Mouse (Mus musculus) midbrain, embryonic 14.5 days (tissue): ENCODE data around the gene Gm17428. TPM values are rescaled to one million over a fixed set of nuclear protein-coding genes. Genes with fewer than 3 reads are reported as not detected.

Experiments used
- ATAC-seq: fragments of 200-750 bp; cut with Nextera tagmentation; 2 replicates; pipeline ENCODE4 v1.8.0; 2017; ENCODE audit warnings: moderate number of reproducible peaks, moderate library complexity; ENCODE audit not compliant: low FRiP score, low TSS enrichment
- DNase-seq: peaks from one replicate; pipeline ENCODE4 v3.0.0-alpha.2; 2015
- H3K27ac ChIP-seq: fragments of 300-500 bp; sonication (generic); replicated peaks from 2 replicates; pipeline ENCODE4 v1.5.1; 2014; ENCODE audit warnings: mild to moderate bottlenecking, low read depth, low read length, moderate library complexity
- H3K27me3 ChIP-seq: fragments of 300-500 bp; sonication (generic); 2 replicates; pipeline ENCODE4 v1.6.1; 2014; ENCODE audit warnings: low read length, control low read depth, mixed read lengths; ENCODE audit not compliant: control insufficient read depth, insufficient read depth
- H3K36me3 ChIP-seq: fragments of 300-500 bp; sonication (generic); 2 replicates; pipeline ENCODE4 v1.6.1; 2014; ENCODE audit warnings: low read length, control low read depth; ENCODE audit not compliant: control insufficient read depth, insufficient read depth
- H3K4me1 ChIP-seq: fragments of 300-500 bp; sonication (generic); 2 replicates; pipeline ENCODE4 v1.6.1; 2014; ENCODE audit warnings: mild to moderate bottlenecking, antibody characterized with exemption, low read length, control low read depth; ENCODE audit not compliant: control insufficient read depth, insufficient read depth
- H3K4me2 ChIP-seq: fragments of 300-500 bp; sonication (generic); 2 replicates; pipeline ENCODE4 v1.6.1; 2014; ENCODE audit warnings: mild to moderate bottlenecking, low read length, moderate library complexity
- H3K4me3 ChIP-seq: fragments of 300-500 bp; sonication (generic); replicated peaks from 2 replicates; pipeline ENCODE4 v1.5.1; 2014; ENCODE audit warnings: low read depth, low read length
- H3K9ac ChIP-seq: fragments of 300-500 bp; sonication (generic); replicated peaks from 2 replicates; pipeline ENCODE4 v1.6.1; 2014; ENCODE audit warnings: mild to moderate bottlenecking, low read length, moderate library complexity
- H3K9me3 ChIP-seq: fragments of 300-500 bp; sonication (generic); 2 replicates; pipeline ENCODE4 v1.6.1; 2016; ENCODE audit warnings: low read length, control low read depth, mixed read lengths; ENCODE audit not compliant: control insufficient read depth
- WGBS: fragments of 180-500 bp; shearing (Covaris S2); extraction: QIAGEN DNeasy Blood & Tissue Kit; methylation state at CpG from one replicate; pipeline ENCODE4 v1.1.7; 2014; 5-methylcytosine and 5-hydroxymethylcytosine counted together
- microRNA counts: library from miRNA; unstranded; fragments of <30 nt; microRNA quantifications from one replicate; lab custom pipeline; 2016
- microRNA-seq: library from miRNA; unstranded; fragments of <30 nt; microRNA quantifications from one replicate; pipeline ENCODE4, GENCODE M21; 2016
- polyA plus RNA-seq: library from polyadenylated mRNA; unstranded; fragments of >200 nt; fragmentation: Nextera tagmentation; extraction: Ambion mirVana; gene quantifications from 2 replicates; pipeline ENCODE4 v1.2.1, GENCODE M21; 2014

Gene Gm17428
- polyA plus RNA-seq, 1 experiment from 2014 or later, result not detected

DNA sequence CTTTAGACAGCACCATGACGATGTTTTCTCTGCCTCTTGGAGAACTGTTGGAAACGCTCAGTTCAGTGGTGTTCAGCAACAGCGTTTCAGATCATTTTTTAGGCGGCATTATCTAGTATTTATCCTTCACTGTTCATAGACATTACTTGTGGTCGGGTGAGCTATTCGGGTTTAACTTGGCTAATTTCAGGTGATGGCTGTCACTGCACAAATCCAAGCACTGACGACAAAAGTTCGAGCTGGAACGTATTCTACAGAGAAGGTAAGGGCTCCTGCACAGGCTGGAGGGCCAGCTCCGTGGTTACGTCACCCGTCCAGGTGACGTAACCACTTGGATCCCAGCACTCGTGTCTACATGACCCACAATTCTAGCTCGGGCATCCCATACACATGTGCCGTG is 40.1 kb downstream of the Gm17428 start:
- Histone ChIP-seq H3K9ac (no peak overlapping the region), H3K27me3 (no peaks in the 10 kb centered on the region), H3K9me3 (no peaks in the 10 kb centered on the region), H3K27ac (no peak overlapping the region), H3K4me2 (no peak overlapping the region), H3K4me1 (0 out of 2 replicates have a peak, but pooled peaks cover 4% of the 10 kb centered on the region), H3K36me3 (peaks cover 23% of the 10 kb centered on the region), H3K4me3 (no peak overlapping the region)
- DNase-seq, result no peak
- ATAC-seq, result no peak
- 94% methylated on average over 16 of the region's 16 CpGs for WGBS

DNA sequence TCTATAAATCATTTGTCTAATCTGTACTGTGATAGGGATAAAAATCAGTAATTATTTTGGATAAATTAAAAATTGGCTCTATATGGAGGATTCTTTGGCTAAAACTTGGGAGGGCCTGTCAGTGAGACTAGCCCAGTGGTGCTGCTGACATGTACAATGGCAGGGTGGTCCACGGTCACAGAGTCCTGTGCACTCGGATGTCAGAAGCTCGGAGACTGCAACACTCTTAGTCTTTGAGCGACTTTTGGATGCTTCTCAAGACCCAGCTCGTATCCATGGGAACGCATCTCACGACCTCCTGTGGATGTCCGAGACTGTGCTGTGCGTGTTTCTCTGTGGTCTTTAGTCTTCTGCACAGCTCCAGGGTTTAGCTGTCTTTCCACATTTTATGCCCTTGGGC is 43.7 kb downstream of the Gm17428 start:
- Histone ChIP-seq H3K27ac (no peak overlapping the region), H3K9ac (no peak overlapping the region), H3K4me1 (no peaks in the 10 kb centered on the region), H3K27me3 (no peaks in the 10 kb centered on the region), H3K4me2 (no peak overlapping the region), H3K36me3 (peaks cover 44% of the 10 kb centered on the region), H3K4me3 (no peak overlapping the region), H3K9me3 (no peaks in the 10 kb centered on the region)
- WGBS, result 20% methylated on average over 9 of the region's 9 CpGs
- DNase-seq (no peak), ATAC-seq (no peak)

DNA sequence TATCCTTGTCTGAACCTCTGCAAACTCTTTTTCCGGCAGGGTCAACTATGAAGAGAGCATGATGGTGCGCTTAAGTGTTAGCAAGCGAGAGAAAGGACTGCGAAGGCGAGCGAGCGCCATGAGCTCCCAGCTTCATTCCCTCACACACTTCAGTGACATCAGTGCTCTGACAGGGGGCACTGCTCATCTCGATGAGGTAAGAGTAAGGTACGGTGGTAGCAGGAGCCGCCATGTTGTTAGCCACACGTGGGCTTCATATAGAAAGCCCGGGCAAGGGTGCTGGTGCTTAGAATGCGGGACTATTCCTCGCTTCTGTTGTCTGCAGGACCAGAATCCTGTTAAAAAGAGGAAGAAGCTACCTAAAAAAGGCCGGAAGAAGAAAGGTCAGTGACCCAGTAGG is 46.3 kb downstream of the Gm17428 start:
- Histone ChIP-seq H3K4me2 (no peak overlapping the region), H3K9me3 (no peaks in the 10 kb centered on the region), H3K9ac (no peak overlapping the region), H3K4me3 (no peak overlapping the region), H3K27ac (no peak overlapping the region), H3K36me3 (peaks cover 35% of the 10 kb centered on the region), H3K27me3 (no peaks in the 10 kb centered on the region), H3K4me1 (peaks cover 8% of the 10 kb centered on the region)
- DNase-seq (no peak), ATAC-seq (no peak)
- WGBS, result 94% methylated on average over 15 of the region's 15 CpGs

DNA sequence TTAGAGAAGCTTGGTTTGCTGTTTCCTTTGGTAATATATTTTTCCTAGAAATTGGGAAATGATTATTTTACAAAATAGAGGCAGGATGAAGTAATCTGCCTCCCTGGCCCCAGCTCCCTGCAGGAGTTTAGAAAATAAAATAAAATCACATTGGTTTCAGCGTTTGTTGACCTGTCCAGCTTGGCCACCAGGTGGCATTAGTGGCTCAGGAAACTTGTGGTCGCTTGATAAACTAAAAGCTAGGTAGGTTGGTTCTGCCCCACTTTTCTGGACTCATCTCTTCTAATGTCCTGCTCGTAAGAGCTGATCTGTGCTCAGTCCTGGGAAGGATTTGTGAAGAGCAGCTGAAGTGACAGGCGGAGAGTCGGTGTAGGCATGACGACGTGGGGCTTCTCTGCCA is 47.5 kb downstream of the Gm17428 start:
- no peaks in the 10 kb centered on the region for H3K9me3 ChIP-seq
- ATAC-seq (no peak), DNase-seq (peak; percentile 89)
- no peak overlapping the region for H3K4me3 ChIP-seq
- H3K9ac ChIP-seq, result no peak overlapping the region
- 61% methylated on average over 7 of the region's 7 CpGs for WGBS
- no peak overlapping the region for H3K4me2 ChIP-seq
- peaks cover 31% of the 10 kb centered on the region for H3K36me3 ChIP-seq
- no peak overlapping the region for H3K27ac ChIP-seq
- H3K4me1 ChIP-seq, result peaks cover 20% of the 10 kb centered on the region
- no peaks in the 10 kb centered on the region for H3K27me3 ChIP-seq

DNA sequence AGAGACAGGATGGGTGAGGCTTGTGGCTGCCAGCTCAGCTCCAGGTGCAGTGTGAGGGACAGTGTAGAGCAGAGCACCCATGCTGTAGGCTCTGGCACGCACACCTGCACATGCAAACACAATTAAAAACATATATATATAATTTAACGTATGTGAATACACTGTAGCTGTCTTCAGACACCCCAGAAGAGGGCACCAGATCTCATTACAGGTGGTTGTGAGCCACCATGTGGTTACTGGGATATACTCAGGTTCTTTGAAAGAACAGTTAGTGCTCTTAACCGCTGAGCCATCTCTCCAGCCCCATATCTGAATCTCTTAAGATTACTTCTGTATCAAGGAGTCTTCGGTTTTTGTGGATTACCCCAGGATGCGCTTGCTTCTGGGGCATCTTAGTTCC is 48.8 kb downstream of the Gm17428 start:
- Histone ChIP-seq H3K27me3 (no peaks in the 10 kb centered on the region), H3K9me3 (no peaks in the 10 kb centered on the region), H3K4me2 (no peak overlapping the region), H3K27ac (no peak overlapping the region), H3K4me1 (peaks cover 31% of the 10 kb centered on the region), H3K36me3 (peaks cover 31% of the 10 kb centered on the region), H3K9ac (no peak overlapping the region), H3K4me3 (no peak overlapping the region)
- ATAC-seq, result no peak
- WGBS, result 84% methylated on average over 5 of the region's 5 CpGs
- no peak for DNase-seq

MicroRNAs within 50 kb of the gene (microRNA counts, 519-probe panel; counts per million panel counts)
- microRNA mmu-miR-208a (lab: Ali Mortazavi, UCI) (not detected), microRNA mmu-miR-208b (lab: Ali Mortazavi, UCI) (not detected)

Small RNAs within 50 kb of the gene (microRNA-seq; reads per million reads assigned to microRNA genes)
- gene Mir208a (not detected), gene Mir208b (8.4 reads per million, percentile 33 among the genes with 10 or more reads in this experiment)

Other genes with a start within 250 kb of the Gm17428 start
- gene Slc7a8, start 195.0 kb upstream of the Gm17428 start, polyA plus RNA-seq, result 5.7 and 7.6 TPM in 2 replicates
- gene Rnf212b, start 162.8 kb upstream of the Gm17428 start, polyA plus RNA-seq, result not detected in 2 replicates
- 6.0 and 9.4 TPM in 2 replicates for gene Homez, start 106.0 kb upstream of the Gm17428 start, polyA plus RNA-seq
- 2.1 and 4.4 TPM in 2 replicates for gene Ppp1r3e, start 99.4 kb upstream of the Gm17428 start, polyA plus RNA-seq
- gene Bcl2l2, start 93.6 kb upstream of the Gm17428 start, polyA plus RNA-seq, result 5.5 and 5.8 TPM in 2 replicates
- not detected in 2 replicates for gene Gm20521, start 93.5 kb upstream of the Gm17428 start, polyA plus RNA-seq
- gene Pabpn1, start 84.4 kb upstream of the Gm17428 start, polyA plus RNA-seq, result 171 and 206 TPM in 2 replicates
- 110 and 304 TPM in 2 replicates for gene Slc22a17, start 63.8 kb upstream of the Gm17428 start, polyA plus RNA-seq
- gene Efs, start 50.8 kb upstream of the Gm17428 start, polyA plus RNA-seq, result 10.2 and 18.3 TPM in 2 replicates
- not detected in 2 replicates for gene Il25, start 44.2 kb upstream of the Gm17428 start, polyA plus RNA-seq
- gene Cmtm5, start 40.7 kb upstream of the Gm17428 start, polyA plus RNA-seq, result 4.2 and 4.3 TPM in 2 replicates
- gene Myh6, start 10.0 kb upstream of the Gm17428 start, polyA plus RNA-seq, result 0.98 and 1.7 TPM in 2 replicates
- gene Myh7, start 17.7 kb downstream of the Gm17428 start, polyA plus RNA-seq, result 5.4 and 7.7 TPM in 2 replicates
- gene Ngdn, start 38.5 kb downstream of the Gm17428 start, polyA plus RNA-seq, result 51.7 and 54.3 TPM in 2 replicates
- gene Zfhx2, start 115.4 kb downstream of the Gm17428 start, polyA plus RNA-seq, result 24.9 and 28.4 TPM in 2 replicates
- gene Thtpa, start 117.9 kb downstream of the Gm17428 start, polyA plus RNA-seq, result 27.9 and 33.7 TPM in 2 replicates
- 6.8 and 7.6 TPM in 2 replicates for gene Ap1g2, start 129.7 kb downstream of the Gm17428 start, polyA plus RNA-seq
- gene Jph4, start 140.0 kb downstream of the Gm17428 start, polyA plus RNA-seq, result 31.1 and 38.9 TPM in 2 replicates
- gene Dhrs2, start 245.1 kb downstream of the Gm17428 start, polyA plus RNA-seq, result 0.78 and 0.97 TPM in 2 replicates